Mouse (Mus musculus) heart, adult 2 months (tissue): ENCODE measurements around the gene Arhgap40. TPM values are rescaled to one million over a fixed set of nuclear protein-coding genes. Genes with fewer than 3 reads are reported as not detected.

Experiments
- DNase-seq, 2 experiments: peaks; one replicate each; pipeline ENCODE4 v3.0.0; 2021
- H3K27ac ChIP-seq: fragments of 200-600 bp; 2 replicates; pipeline ENCODE4 v1.8.1; 2022
- H3K27me3 ChIP-seq: fragments of 200-500 bp; 2 replicates; pipeline ENCODE4 v1.6.1; 2012; ENCODE audit warnings: mild to moderate bottlenecking, low read length, inconsistent platforms, mixed read lengths; ENCODE audit not compliant: control insufficient read depth, insufficient read depth
- H3K36me3 ChIP-seq: fragments of 200-500 bp; 2 replicates; pipeline ENCODE4 v1.6.1; 2012; ENCODE audit warnings: low read length, inconsistent platforms; ENCODE audit not compliant: control insufficient read depth, insufficient read depth
- H3K4me1 ChIP-seq: fragments of 200-500 bp; 2 replicates; pipeline ENCODE4 v1.6.1; 2011; ENCODE audit warnings: low read length; ENCODE audit not compliant: control insufficient read depth, insufficient read depth
- H3K4me3 ChIP-seq: fragments of 200-600 bp; 2 replicates; pipeline ENCODE4 v1.8.1; 2022
- H3K79me2 ChIP-seq: fragments of 200-500 bp; replicated peaks from 2 replicates; pipeline ENCODE4 v1.6.1; 2012; ENCODE audit warnings: mild to moderate bottlenecking, inconsistent platforms, low read length, moderate library complexity, mixed read lengths; ENCODE audit not compliant: control insufficient read depth, insufficient read depth
- H3K9ac ChIP-seq: fragments of 200-500 bp; 2 replicates; pipeline ENCODE4 v1.6.1; 2012; ENCODE audit warnings: low read depth, mild to moderate bottlenecking, control low read depth, inconsistent platforms, low read length, mixed read lengths
- CTCF ChIP-seq: fragments of 200-600 bp; IDR thresholded peaks from 2 replicates; pipeline ENCODE4 v1.8.1; 2022; ENCODE audit warnings: antibody characterized with exemption, mild to moderate bottlenecking, moderate library complexity
- EP300 ChIP-seq: fragments of 200-500 bp; IDR thresholded peaks from 2 replicates; pipeline ENCODE4 v1.6.1; 2011; ENCODE audit warnings: low read depth, low read length, control low read depth; ENCODE audit not compliant: insufficient read depth
- POLR2A ChIP-seq: fragments of 200-500 bp; IDR thresholded peaks from 2 replicates; pipeline ENCODE4 v1.6.1; 2011; ENCODE audit warnings: mild to moderate bottlenecking, low read depth, low read length, control low read depth; ENCODE audit not compliant: insufficient read depth
- WGBS: fragments of 180-500 bp; shearing (Covaris S2); methylation state at CpG from one replicate; pipeline ENCODE4 v1.1.7; 2018; 5-methylcytosine and 5-hydroxymethylcytosine counted together
- intact Hi-C: fragments of 180-260 bp; cut with DNase I; formaldehyde crosslinking; loops from one replicate; pipeline ENCODE4 v1.15.1; 2025
- polyA plus RNA-seq: library from polyadenylated mRNA; depleted of rRNA; stranded (reverse); fragments of >200 nt; gene quantifications from 2 replicates; pipeline ENCODE4 v1.2.3, GENCODE M21; 2012; rRNA removed
- total RNA-seq, 2 experiments: library from RNA; stranded (reverse); gene quantifications; 2 replicates each; pipeline ENCODE4 v1.2.3; 2021

The Arhgap40 gene
- total and polyA plus RNA-seq, 3 experiments = 0.06 TPM; not detected in 2

GRCm38 (mm10) chr2:158590495-158590894, 77.9 kb downstream of the Arhgap40 start:
- WGBS = 26% methylated on average over 3 of the region's 3 CpGs
- no peak overlapping the region for H3K27ac ChIP-seq
- intact Hi-C loops = no loop called here
- no peaks in the 10 kb centered on the region for H3K36me3 ChIP-seq
- H3K4me3 ChIP-seq = no peak overlapping the region
- TF ChIP-seq POLR2A (no peak), EP300 (no peak), CTCF (no peak)
- no peaks in the 10 kb centered on the region for H3K4me1 ChIP-seq
- peaks cover 1% of the 10 kb centered on the region for H3K27me3 ChIP-seq
- no peak overlapping the region for H3K9ac ChIP-seq
- no peaks in the 10 kb centered on the region for H3K79me2 ChIP-seq
- no peak for DNase-seq

DNA sequence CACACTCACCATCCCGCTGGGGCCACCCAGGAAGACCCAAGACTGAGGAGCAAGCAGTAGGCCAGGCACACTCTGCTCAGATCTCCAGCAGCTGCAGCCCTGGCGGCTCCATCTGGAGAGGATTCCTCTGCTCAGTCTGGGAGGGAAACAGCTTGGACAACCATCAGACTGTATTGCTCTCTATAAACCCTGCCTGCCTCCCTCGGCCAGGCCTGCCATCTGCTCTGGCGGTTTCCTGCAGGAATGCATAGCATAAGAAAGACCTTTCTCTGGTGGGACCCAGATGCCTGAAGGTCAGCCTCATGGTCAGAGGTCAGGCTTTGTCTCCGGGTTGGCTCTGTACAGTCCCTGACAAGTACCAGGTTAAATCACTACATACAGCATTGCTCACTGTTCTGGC, 78.7 kb downstream of the Arhgap40 start:
- no peak overlapping the region for H3K9ac ChIP-seq
- H3K79me2 ChIP-seq = no peaks in the 10 kb centered on the region
- H3K4me1 ChIP-seq = no peaks in the 10 kb centered on the region
- intact Hi-C loops = no loop called here
- no peak overlapping the region for H3K27ac ChIP-seq
- H3K27me3 ChIP-seq = peaks cover 1% of the 10 kb centered on the region
- no peak for TF ChIP-seq EP300
- TF ChIP-seq POLR2A = no peak
- no peak for TF ChIP-seq CTCF
- no peak for DNase-seq
- H3K36me3 ChIP-seq = no peaks in the 10 kb centered on the region
- WGBS = 44% methylated on average over 5 of the region's 5 CpGs
- H3K4me3 ChIP-seq = no peak overlapping the region

DNA sequence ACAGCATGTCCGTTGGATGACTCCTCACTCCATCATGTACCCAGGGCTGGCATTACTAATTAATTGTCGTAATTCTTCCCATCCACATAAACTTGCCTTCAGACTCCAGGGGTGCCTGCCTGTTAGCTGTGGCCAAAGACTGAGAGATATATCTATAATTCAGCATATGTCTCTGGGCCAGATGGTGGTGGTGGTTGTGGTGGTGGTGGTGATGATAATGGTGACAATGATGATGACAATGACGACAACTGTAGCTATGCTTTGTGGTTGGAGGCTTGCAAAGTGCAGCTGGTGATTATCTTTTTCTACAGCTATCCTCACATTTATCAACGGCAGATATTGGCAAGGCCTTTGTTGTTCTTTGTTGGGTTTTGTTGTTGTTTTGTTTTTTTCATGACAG, 80.8 kb downstream of the Arhgap40 start:
- H3K79me2 ChIP-seq = no peaks in the 10 kb centered on the region
- peaks cover 1% of the 10 kb centered on the region for H3K27me3 ChIP-seq
- no peak overlapping the region for H3K4me3 ChIP-seq
- intact Hi-C loops = no loop called here
- H3K27ac ChIP-seq = no peak overlapping the region
- no peak overlapping the region for H3K9ac ChIP-seq
- no peaks in the 10 kb centered on the region for H3K4me1 ChIP-seq
- DNase-seq = no peak
- 70% methylated on average over 4 of the region's 4 CpGs for WGBS
- no peaks in the 10 kb centered on the region for H3K36me3 ChIP-seq
- TF ChIP-seq CTCF = no peak

- TF ChIP-seq EP300 = no peak
- TF ChIP-seq POLR2A = no peak
- TF ChIP-seq CTCF = no peak
- Histone ChIP-seq H3K4me1 (no peaks in the 10 kb centered on the region), H3K36me3 (no peaks in the 10 kb centered on the region), H3K27ac (no peak overlapping the region), H3K27me3 (peaks cover 1% of the 10 kb centered on the region), H3K9ac (no peak overlapping the region), H3K4me3 (no peak overlapping the region), H3K79me2 (no peaks in the 10 kb centered on the region)
- 3% methylated on average over 12 of the region's 12 CpGs for WGBS
- intact Hi-C loops = no loop called here
- DNase-seq = no peak
These were observed 82.5 kb downstream of the Arhgap40 start for GRCm38 (mm10) chr2:158595103-158595502.

DNA sequence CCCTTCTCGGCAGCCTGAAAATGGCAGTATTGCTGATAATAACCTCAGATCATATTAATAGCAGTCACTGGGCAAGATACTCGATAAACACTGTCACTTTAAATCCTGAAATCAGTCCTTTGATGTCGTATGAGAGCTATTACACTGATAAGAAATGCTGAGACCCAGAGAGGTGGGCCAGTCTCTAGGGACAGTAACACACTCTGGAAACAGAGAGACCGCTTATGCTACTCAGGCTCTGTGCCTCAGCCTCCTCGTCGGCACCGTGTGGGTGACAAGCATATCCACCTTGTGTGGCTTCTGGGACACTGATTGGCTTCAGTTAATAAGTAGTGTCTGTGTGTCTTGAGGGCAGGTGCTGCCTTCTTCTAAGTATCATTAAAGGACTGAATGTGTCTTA, 83.0 kb downstream of the Arhgap40 start:
- no peak overlapping the region for H3K9ac ChIP-seq
- no peak for TF ChIP-seq POLR2A
- TF ChIP-seq EP300 = no peak
- TF ChIP-seq CTCF = no peak
- 27% methylated on average over 7 of the region's 7 CpGs for WGBS
- intact Hi-C loops = no loop called here
- H3K27ac ChIP-seq = no peak overlapping the region
- H3K27me3 ChIP-seq = peaks cover 1% of the 10 kb centered on the region
- H3K79me2 ChIP-seq = no peaks in the 10 kb centered on the region
- no peak overlapping the region for H3K4me3 ChIP-seq
- no peak for DNase-seq
- no peaks in the 10 kb centered on the region for H3K36me3 ChIP-seq
- H3K4me1 ChIP-seq = no peaks in the 10 kb centered on the region

DNA sequence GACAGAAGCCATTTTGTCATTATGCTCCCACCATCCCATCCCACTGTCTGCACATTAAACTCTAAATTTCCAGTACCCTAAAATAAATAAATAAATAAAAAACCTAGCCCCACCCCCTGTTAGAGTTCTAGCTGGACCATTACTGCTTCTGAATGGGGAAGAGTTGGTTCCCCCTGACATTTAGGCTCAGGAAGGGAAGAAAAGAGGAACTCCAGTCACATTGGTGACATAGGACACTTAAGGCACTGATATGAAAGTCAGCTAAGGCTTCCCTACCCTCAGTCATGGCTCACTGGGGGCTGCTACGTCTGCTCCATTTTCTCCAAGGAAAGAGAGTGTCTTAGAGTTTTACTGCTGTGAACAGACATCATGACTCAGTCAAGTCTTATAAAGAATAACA, 84.2 kb downstream of the Arhgap40 start:
- H3K9ac ChIP-seq = no peak overlapping the region
- intact Hi-C loops = no loop called here

More for the DNA sequence above, 84.2 kb downstream of the Arhgap40 start:
- H3K4me3 ChIP-seq = no peak overlapping the region
- WGBS = 55% methylated on average over 1 of the region's 1 CpGs
- no peaks in the 10 kb centered on the region for H3K79me2 ChIP-seq
- TF ChIP-seq POLR2A = no peak
- no peak for TF ChIP-seq EP300
- no peak for TF ChIP-seq CTCF
- H3K27ac ChIP-seq = no peak overlapping the region
- peaks cover 1% of the 10 kb centered on the region for H3K27me3 ChIP-seq
- H3K4me1 ChIP-seq = no peaks in the 10 kb centered on the region
- no peaks in the 10 kb centered on the region for H3K36me3 ChIP-seq
- DNase-seq = no peak

Other genes with a start within 250 kb of the Arhgap40 start
- gene Lbp, start 206.3 kb upstream of the Arhgap40 start, total RNA-seq = 1 to 10 TPM; 5.0 to 6.4 TPM
- gene Lbp, start 206.3 kb upstream of the Arhgap40 start, polyA plus RNA-seq = 22.4 and 27.1 TPM in 2 replicates
- under 1 TPM in 1 of 2 experiments, not detected in 1; 0.05 TPM for gene Snhg11, start 137.2 kb upstream of the Arhgap40 start, total RNA-seq
- gene Snhg11, start 137.2 kb upstream of the Arhgap40 start, polyA plus RNA-seq = 0.55 and 1.1 TPM in 2 replicates
- gene Ralgapb, start 102.9 kb upstream of the Arhgap40 start, total RNA-seq = 10 to 100 TPM; 33.7 to 34.5 TPM
- 14.6 and 32.2 TPM in 2 replicates for gene Ralgapb, start 102.9 kb upstream of the Arhgap40 start, polyA plus RNA-seq
- gene Adig, start 10.2 kb upstream of the Arhgap40 start, total RNA-seq = 1 to 10 TPM; 4.1 to 4.7 TPM
- 15.0 and 21.4 TPM in 2 replicates for gene Adig, start 10.2 kb upstream of the Arhgap40 start, polyA plus RNA-seq
- gene Slc32a1, start 98.0 kb downstream of the Arhgap40 start, total RNA-seq = not detected
- gene Slc32a1, start 98.0 kb downstream of the Arhgap40 start, polyA plus RNA-seq = not detected in 2 replicates
- 1 to 10 TPM; 4.8 to 6.4 TPM for gene Actr5, start 112.1 kb downstream of the Arhgap40 start, total RNA-seq
- 2.9 and 3.5 TPM in 2 replicates for gene Actr5, start 112.1 kb downstream of the Arhgap40 start, polyA plus RNA-seq
- 10 to 100 TPM; 10.4 to 12.3 TPM for gene Ppp1r16b, start 152.6 kb downstream of the Arhgap40 start, total RNA-seq
- gene Ppp1r16b, start 152.6 kb downstream of the Arhgap40 start, polyA plus RNA-seq = 3.3 and 5.3 TPM in 2 replicates